Mouse (Mus musculus): Measurements from ENCODE around the gene Ntng1. TPM values are rescaled to one million over a fixed set of nuclear protein-coding genes. Genes with fewer than 3 reads are reported as not detected.

Gene Ntng1
- polyA plus RNA-seq, 1 experiment from 2014 or later = 2.7 TPM

- Histone ChIP-seq H3K4me2 (ENCODE audit: low read depth, low read length) (no peak overlapping the region), H3K36me3 (replicated peaks; ENCODE audit: control insufficient read depth, insufficient read depth, low read depth, low read length) (no peaks in the 10 kb centered on the region), H3K4me3 (ENCODE audit: low read depth, low read length) (no peak overlapping the region), H3K9me3 (replicated peaks; ENCODE audit: control insufficient read depth, low read length) (no peaks in the 10 kb centered on the region), H3K4me1 (ENCODE audit: control insufficient read depth, insufficient read depth, low read length) (no peaks in the 10 kb centered on the region), H3K27ac (replicated peaks; ENCODE audit: low read depth, low read length) (no peak overlapping the region), H3K9ac (replicated peaks; ENCODE audit: low read length) (no peak overlapping the region), H3K27me3 (ENCODE audit: control insufficient read depth, insufficient read depth, low read length) (no peaks in the 10 kb centered on the region)
- ATAC-seq (replicated peaks; ENCODE audit: insufficient number of reproducible peaks, low FRiP score, low TSS enrichment, low read depth) = no peak
- no peak for DNase-seq (ENCODE audit: low spot score)
- 77% methylated on average over 5 of the region's 5 CpGs for WGBS
Observed at GRCm38 (mm10) chr3:109914226-109914625, 229.6 kb downstream of the Ntng1 start.

GRCm38 (mm10) chr3:109890600-109890999 is 253.2 kb downstream of the Ntng1 start:
- 23% methylated on average over 1 of the region's 1 CpGs for WGBS
- H3K9ac ChIP-seq (replicated peaks; ENCODE audit: low read length) = no peak overlapping the region
- H3K4me1 ChIP-seq (ENCODE audit: control insufficient read depth, insufficient read depth, low read length) = no peaks in the 10 kb centered on the region
- H3K27ac ChIP-seq (replicated peaks; ENCODE audit: low read depth, low read length) = no peak overlapping the region
- H3K4me3 ChIP-seq (ENCODE audit: low read depth, low read length) = no peak overlapping the region
- H3K27me3 ChIP-seq (ENCODE audit: control insufficient read depth, insufficient read depth, low read length) = no peaks in the 10 kb centered on the region
- no peaks in the 10 kb centered on the region for H3K9me3 ChIP-seq (replicated peaks; ENCODE audit: control insufficient read depth, low read length)
- H3K36me3 ChIP-seq (replicated peaks; ENCODE audit: control insufficient read depth, insufficient read depth, low read depth, low read length) = no peaks in the 10 kb centered on the region
- no peak for DNase-seq (ENCODE audit: low spot score)
- ATAC-seq (replicated peaks; ENCODE audit: insufficient number of reproducible peaks, low FRiP score, low TSS enrichment, low read depth) = no peak
- H3K4me2 ChIP-seq (ENCODE audit: low read depth, low read length) = no peak overlapping the region

GRCm38 (mm10) chr3:109885672-109886071 is 258.1 kb downstream of the Ntng1 start:
- 80% methylated on average over 4 of the region's 4 CpGs for WGBS
- H3K36me3 ChIP-seq (replicated peaks; ENCODE audit: control insufficient read depth, insufficient read depth, low read depth, low read length) = no peaks in the 10 kb centered on the region
- no peak for DNase-seq (ENCODE audit: low spot score)
- H3K9ac ChIP-seq (replicated peaks; ENCODE audit: low read length) = no peak overlapping the region
- ATAC-seq (replicated peaks; ENCODE audit: insufficient number of reproducible peaks, low FRiP score, low TSS enrichment, low read depth) = no peak
- no peaks in the 10 kb centered on the region for H3K9me3 ChIP-seq (replicated peaks; ENCODE audit: control insufficient read depth, low read length)
- no peak overlapping the region for H3K27ac ChIP-seq (replicated peaks; ENCODE audit: low read depth, low read length)
- no peak overlapping the region for H3K4me3 ChIP-seq (ENCODE audit: low read depth, low read length)
- no peaks in the 10 kb centered on the region for H3K27me3 ChIP-seq (ENCODE audit: control insufficient read depth, insufficient read depth, low read length)
- H3K4me2 ChIP-seq (ENCODE audit: low read depth, low read length) = no peak overlapping the region
- no peaks in the 10 kb centered on the region for H3K4me1 ChIP-seq (ENCODE audit: control insufficient read depth, insufficient read depth, low read length)

GRCm38 (mm10) chr3:109879061-109879460 is 264.8 kb downstream of the Ntng1 start:
- H3K4me1 ChIP-seq (ENCODE audit: control insufficient read depth, insufficient read depth, low read length) = no peaks in the 10 kb centered on the region
- no peaks in the 10 kb centered on the region for H3K36me3 ChIP-seq (replicated peaks; ENCODE audit: control insufficient read depth, insufficient read depth, low read depth, low read length)
- no peaks in the 10 kb centered on the region for H3K27me3 ChIP-seq (ENCODE audit: control insufficient read depth, insufficient read depth, low read length)
- 61% methylated on average over 4 of the region's 4 CpGs for WGBS
- no peak overlapping the region for H3K9ac ChIP-seq (replicated peaks; ENCODE audit: low read length)
- no peak overlapping the region for H3K27ac ChIP-seq (replicated peaks; ENCODE audit: low read depth, low read length)
- ATAC-seq (replicated peaks; ENCODE audit: insufficient number of reproducible peaks, low FRiP score, low TSS enrichment, low read depth) = no peak
- H3K9me3 ChIP-seq (replicated peaks; ENCODE audit: control insufficient read depth, low read length) = no peaks in the 10 kb centered on the region
- H3K4me3 ChIP-seq (ENCODE audit: low read depth, low read length) = no peak overlapping the region
- H3K4me2 ChIP-seq (ENCODE audit: low read depth, low read length) = no peak overlapping the region
- no peak for DNase-seq (ENCODE audit: low spot score)

GRCm38 (mm10) chr3:109871986-109872385 is 271.8 kb downstream of the Ntng1 start:
- Histone ChIP-seq H3K36me3 (replicated peaks; ENCODE audit: control insufficient read depth, insufficient read depth, low read depth, low read length) (no peaks in the 10 kb centered on the region), H3K9ac (replicated peaks; ENCODE audit: low read length) (no peak overlapping the region), H3K4me1 (ENCODE audit: control insufficient read depth, insufficient read depth, low read length) (no peaks in the 10 kb centered on the region), H3K4me3 (ENCODE audit: low read depth, low read length) (no peak overlapping the region), H3K27ac (replicated peaks; ENCODE audit: low read depth, low read length) (no peak overlapping the region), H3K27me3 (ENCODE audit: control insufficient read depth, insufficient read depth, low read length) (no peaks in the 10 kb centered on the region), H3K9me3 (replicated peaks; ENCODE audit: control insufficient read depth, low read length) (no peaks in the 10 kb centered on the region), H3K4me2 (ENCODE audit: low read depth, low read length) (no peak overlapping the region)
- no peak for ATAC-seq (replicated peaks; ENCODE audit: insufficient number of reproducible peaks, low FRiP score, low TSS enrichment, low read depth)
- WGBS = 89% methylated on average over 17 of the region's 17 CpGs
- no peak for DNase-seq (ENCODE audit: low spot score)

GRCm38 (mm10) chr3:109858276-109858675 is 285.5 kb downstream of the Ntng1 start:
- Histone ChIP-seq H3K36me3 (replicated peaks; ENCODE audit: control insufficient read depth, insufficient read depth, low read depth, low read length) (no peaks in the 10 kb centered on the region), H3K4me1 (ENCODE audit: control insufficient read depth, insufficient read depth, low read length) (no peaks in the 10 kb centered on the region), H3K9me3 (replicated peaks; ENCODE audit: control insufficient read depth, low read length) (no peaks in the 10 kb centered on the region), H3K27ac (replicated peaks; ENCODE audit: low read depth, low read length) (no peak overlapping the region), H3K27me3 (ENCODE audit: control insufficient read depth, insufficient read depth, low read length) (no peaks in the 10 kb centered on the region), H3K4me3 (ENCODE audit: low read depth, low read length) (no peak overlapping the region), H3K4me2 (ENCODE audit: low read depth, low read length) (no peak overlapping the region), H3K9ac (replicated peaks; ENCODE audit: low read length) (no peak overlapping the region)
- DNase-seq (ENCODE audit: low spot score) (no peak), ATAC-seq (replicated peaks; ENCODE audit: insufficient number of reproducible peaks, low FRiP score, low TSS enrichment, low read depth) (no peak)
- 97% methylated on average over 1 of the region's 1 CpGs for WGBS

GRCm38 (mm10) chr3:109854449-109855155 is 289.2 kb downstream of the Ntng1 start:
- no peaks in the 10 kb centered on the region for H3K4me1 ChIP-seq (ENCODE audit: control insufficient read depth, insufficient read depth, low read length)
- no peaks in the 10 kb centered on the region for H3K9me3 ChIP-seq (replicated peaks; ENCODE audit: control insufficient read depth, low read length)
- WGBS = 86% methylated on average over 9 of the region's 9 CpGs
- no peak overlapping the region for H3K9ac ChIP-seq (replicated peaks; ENCODE audit: low read length)
- no peak overlapping the region for H3K27ac ChIP-seq (replicated peaks; ENCODE audit: low read depth, low read length)
- H3K36me3 ChIP-seq (replicated peaks; ENCODE audit: control insufficient read depth, insufficient read depth, low read depth, low read length) = no peaks in the 10 kb centered on the region
- no peak for ATAC-seq (replicated peaks; ENCODE audit: insufficient number of reproducible peaks, low FRiP score, low TSS enrichment, low read depth)
- H3K27me3 ChIP-seq (ENCODE audit: control insufficient read depth, insufficient read depth, low read length) = no peaks in the 10 kb centered on the region
- DNase-seq (ENCODE audit: low spot score) = no peak
- H3K4me3 ChIP-seq (ENCODE audit: low read depth, low read length) = no peak overlapping the region
- no peak overlapping the region for H3K4me2 ChIP-seq (ENCODE audit: low read depth, low read length)

GRCm38 (mm10) chr3:109846660-109847059 is 297.2 kb downstream of the Ntng1 start:
- no peak overlapping the region for H3K4me3 ChIP-seq (ENCODE audit: low read depth, low read length)
- ATAC-seq (replicated peaks; ENCODE audit: insufficient number of reproducible peaks, low FRiP score, low TSS enrichment, low read depth) (no peak), DNase-seq (ENCODE audit: low spot score) (no peak)
- H3K9ac ChIP-seq (replicated peaks; ENCODE audit: low read length) = no peak overlapping the region
- no peaks in the 10 kb centered on the region for H3K9me3 ChIP-seq (replicated peaks; ENCODE audit: control insufficient read depth, low read length)
- 78% methylated on average over 4 of the region's 4 CpGs for WGBS
- H3K36me3 ChIP-seq (replicated peaks; ENCODE audit: control insufficient read depth, insufficient read depth, low read depth, low read length) = no peaks in the 10 kb centered on the region
- H3K27me3 ChIP-seq (ENCODE audit: control insufficient read depth, insufficient read depth, low read length) = no peaks in the 10 kb centered on the region
- no peak overlapping the region for H3K4me2 ChIP-seq (ENCODE audit: low read depth, low read length)
- no peaks in the 10 kb centered on the region for H3K4me1 ChIP-seq (ENCODE audit: control insufficient read depth, insufficient read depth, low read length)
- no peak overlapping the region for H3K27ac ChIP-seq (replicated peaks; ENCODE audit: low read depth, low read length)
